11 mouse cellular contexts compared by ENCODE assay signal in genomic region chr5:103931924-103932323, GRCm38 (mm10). TPM values are rescaled to one million over a fixed set of nuclear protein-coding genes. Genes with fewer than 3 reads are reported as not detected.
"Had no signal": no experiment of that assay in that cellular context is flagged by ENCODE, and none has a peak within 500 bp of the region (broad histone marks: within the 10 kb centered on the region; RNA-seq: fewer than 3 reads in every experiment).

No protein-coding gene starts in this region.

RNA-seq across cellular contexts. Expression of gene Hsd17b13, which starts 45.3 kb away (rescaled TPM):
- total RNA-seq: common myeloid progenitor, adult 5-6 weeks; forebrain, postnatal 0 days; gastrocnemius, adult 2 months; gastrocnemius, adult 8-10 months; gastrocnemius, postnatal 14 days; gastrocnemius, postnatal 25 days; gastrocnemius, postnatal 36 days; granulocyte monocyte progenitor cell, adult 5-6 weeks; heart, adult 18-20 months; heart, adult 2 months; heart, adult 8-10 months had no signal
